Mouse (Mus musculus) erythroblast, embryonic 14.5 days (primary cell): ENCODE measurements at regions not wholly inside any gene's neighbourhood (a gene's known extent, or its start where the extent isn't known, plus 50 kb on each side); places are given as distances from the start of the nearest gene placed in this dataset.

ENCODE experiments used
- GATA1 ChIP-seq: IDR thresholded peaks from 2 replicates; pipeline ENCODE4 v1.6.1; 2012; ENCODE audit warnings: low read length, inconsistent platforms, mixed read lengths
- TAL1 ChIP-seq: IDR thresholded peaks from 3 replicates; pipeline ENCODE4 v1.6.1; 2012; ENCODE audit warnings: low read length, inconsistent platforms, mixed read lengths

GRCm38 (mm10) chr17:75618514-75618913, 66.8 kb upstream of the Fam98a start:
- TF ChIP-seq GATA1 (no peak), TAL1 (no peak)
